Comparison of ENCODE assay signal across 9 mouse cellular contexts in the genomic region with DNA sequence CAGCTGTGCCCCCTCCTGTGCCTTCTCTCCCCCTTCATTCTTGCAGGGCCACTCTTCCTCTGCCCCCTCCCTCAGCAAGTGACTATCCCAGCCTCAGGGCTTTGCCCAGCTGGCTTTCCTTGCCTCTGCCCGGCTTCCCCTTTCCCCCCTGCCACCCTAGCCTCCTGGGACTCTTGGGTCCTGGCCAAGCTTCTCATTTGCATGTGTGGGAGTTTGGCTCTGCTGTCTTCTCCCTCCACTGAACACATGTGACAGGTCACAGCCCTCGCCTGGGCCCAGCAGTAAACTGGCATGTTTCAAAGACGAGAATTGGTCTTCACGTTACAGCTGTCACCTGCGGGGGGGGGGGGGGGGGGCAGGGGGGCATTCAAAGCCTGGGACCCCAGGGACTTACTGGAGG. TPM values are rescaled to one million over a fixed set of nuclear protein-coding genes. Genes with fewer than 3 reads are reported as not detected.
DNase-seq lines count a peak whose midpoint lies in the region.
"Had no signal": no experiment of that assay in that cellular context is flagged by ENCODE, and none has a peak within 500 bp of the region (broad histone marks: within the 10 kb centered on the region; RNA-seq: fewer than 3 reads in every experiment).

No protein-coding gene starts in this region.

- intact Hi-C loops in gastrocnemius, postnatal 14 days (cut with DNase I; ENCODE audit: low total_unique reads): no loop called here
- intact Hi-C loops in gastrocnemius, postnatal 36 days (cut with DNase I): no loop called here
- intact Hi-C loops in left cerebral cortex, postnatal 14 days (cut with DNase I): no loop called here

- peak; percentile 63 for DNase-seq in gastrocnemius, postnatal 14 days
- no peak for DNase-seq in gastrocnemius, postnatal 36 days
- peak; percentile 66 to 74 for DNase-seq in right cerebral cortex, postnatal 10 days (ENCODE audit: low spot score in 2 of 2)
- no peak for DNase-seq in right cerebral cortex, postnatal 36 days (ENCODE audit: low spot score in 2 of 2)
- DNase-seq in kidney, adult 18-20 months: peak; percentile 37
- peak; percentile 79 to 81 for DNase-seq in spleen, postnatal 36 days (ENCODE audit: low spot score in 2 of 2)
- no peak for DNase-seq in left cerebral cortex, postnatal 14 days (ENCODE audit: low spot score in 2 of 2)
- DNase-seq in gastrocnemius, adult 8-10 months (ENCODE audit: low spot score in 2 of 2): no peak

RNA-seq across cellular contexts. Expression of a gene that starts 40.5 kb away (rescaled TPM):
- total RNA-seq in gastrocnemius, postnatal 14 days (2021): not detected
- total RNA-seq in gastrocnemius, postnatal 36 days (2021): not detected
- total RNA-seq in left cerebral cortex, postnatal 14 days (2021): not detected
- not detected for total RNA-seq in gastrocnemius, adult 8-10 months (2022)
- total RNA-seq: layer of hippocampus, adult 2 months had no signal

RNA-seq across cellular contexts. Expression of a gene that starts 59.7 kb away (rescaled TPM):
- total RNA-seq in gastrocnemius, postnatal 14 days (2021): 100 to 1,000 TPM; 175 to 251 TPM
- total RNA-seq in gastrocnemius, postnatal 36 days (2021): 100 to 1,000 TPM; 131 to 155 TPM
- 1,000 to 10,000 TPM; 2,367 to 2,382 TPM for total RNA-seq in left cerebral cortex, postnatal 14 days (2021)
- 100 to 1,000 TPM; 155 to 194 (median 178) TPM for total RNA-seq in gastrocnemius, adult 8-10 months (2022)

Comparison
In these comparisons a context has a peak if more than half of its experiments do, and no peak if none do; other contexts are left out.
1. DNase-seq: peak in gastrocnemius, postnatal 14 days (single experiment), right cerebral cortex, postnatal 10 days (2 of 2), kidney, adult 18-20 months (single experiment) and spleen, postnatal 36 days (2 of 2); none in gastrocnemius, postnatal 36 days (0 of 2), right cerebral cortex, postnatal 36 days (0 of 2), left cerebral cortex, postnatal 14 days (0 of 2) and gastrocnemius, adult 8-10 months (0 of 2).
2. RNA of a gene that starts 59.7 kb away (total RNA-seq): 2,367 to 2,382 TPM in left cerebral cortex, postnatal 14 days; 175 to 251 TPM in gastrocnemius, postnatal 14 days, 155 to 194 TPM in gastrocnemius, adult 8-10 months and 131 to 155 TPM in gastrocnemius, postnatal 36 days; every median in the first group is over 4 times any median in the second.